Mouse (Mus musculus) hindbrain, embryonic 13.5 days (tissue): Measurements from ENCODE around the gene Il9. TPM values are rescaled to one million over a fixed set of nuclear protein-coding genes. Genes with fewer than 3 reads are reported as not detected.

Source experiments
- ATAC-seq: fragments of 200-750 bp; cut with Nextera tagmentation; 2 replicates; pipeline ENCODE4 v1.8.0; 2017; ENCODE audit warnings: moderate TSS enrichment; ENCODE audit not compliant: low FRiP score
- H3K27ac ChIP-seq: fragments of 300-500 bp; sonication (generic); 2 replicates; pipeline ENCODE4 v1.5.1; 2015; ENCODE audit warnings: inconsistent platforms, mild to moderate bottlenecking, moderate library complexity
- H3K27me3 ChIP-seq: fragments of 300-500 bp; sonication (generic); 2 replicates; pipeline ENCODE4 v1.6.1; 2015; ENCODE audit warnings: mild to moderate bottlenecking, inconsistent platforms
- H3K36me3 ChIP-seq: fragments of 300-500 bp; sonication (generic); 2 replicates; pipeline ENCODE4 v1.6.1; 2015; ENCODE audit warnings: mild to moderate bottlenecking, inconsistent platforms
- H3K4me1 ChIP-seq: fragments of 300-500 bp; sonication (generic); replicated peaks from 2 replicates; pipeline ENCODE4 v1.6.1; 2015; ENCODE audit warnings: inconsistent platforms
- H3K4me2 ChIP-seq: fragments of 300-500 bp; sonication (generic); 2 replicates; pipeline ENCODE4 v1.6.1; 2015; ENCODE audit warnings: inconsistent platforms, mild to moderate bottlenecking, moderate library complexity
- H3K4me3 ChIP-seq: fragments of 300-500 bp; sonication (generic); 2 replicates; pipeline ENCODE4 v1.5.1; 2015; ENCODE audit warnings: mild to moderate bottlenecking, inconsistent platforms
- H3K9ac ChIP-seq: fragments of 300-500 bp; sonication (generic); 2 replicates; pipeline ENCODE4 v1.6.1; 2015; ENCODE audit warnings: mild to moderate bottlenecking, inconsistent platforms
- H3K9me3 ChIP-seq: fragments of 300-500 bp; sonication (generic); 2 replicates; pipeline ENCODE4 v1.6.1; 2016; ENCODE audit warnings: inconsistent platforms
- WGBS: fragments of 180-500 bp; shearing (Covaris S2); methylation state at CpG from one replicate; pipeline ENCODE4 v1.1.7; 2015; 5-methylcytosine and 5-hydroxymethylcytosine counted together
- polyA plus RNA-seq: library from polyadenylated mRNA; unstranded; fragments of >200 nt; fragmentation: Nextera tagmentation; extraction: Ambion mirVana; gene quantifications from 2 replicates; pipeline ENCODE4 v1.2.1, GENCODE M21; 2015

Gene Il9
- polyA plus RNA-seq, 1 experiment from 2014 or later: not detected

DNA sequence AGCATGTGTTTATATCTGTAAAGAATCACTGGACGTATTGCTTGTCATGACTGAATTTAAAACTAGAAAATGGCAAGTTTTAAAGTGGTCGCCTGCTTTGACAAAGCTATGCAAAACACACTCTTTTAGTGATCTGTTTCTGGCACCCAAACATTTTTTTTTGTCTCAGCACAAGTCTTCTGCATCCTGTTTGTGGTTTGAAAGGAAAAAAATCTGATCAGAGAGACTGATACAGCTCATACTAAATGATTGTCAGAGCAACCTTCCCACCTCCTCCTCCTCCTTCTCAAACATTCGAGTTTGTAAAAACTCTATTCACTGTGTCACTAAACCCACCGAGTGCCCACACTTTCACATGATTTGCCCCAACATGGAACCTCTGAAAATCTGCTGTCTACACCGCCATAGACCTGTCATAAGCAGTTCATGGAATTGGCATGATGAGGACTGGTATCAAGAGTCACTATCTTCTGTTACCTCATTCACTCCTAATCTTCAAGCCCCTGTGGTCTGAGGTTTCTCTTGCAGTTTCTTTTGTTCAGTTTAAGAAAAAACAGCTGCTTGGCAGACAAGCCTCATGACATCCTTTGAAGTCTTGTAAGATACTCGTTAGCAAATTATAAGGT is 24.9 kb upstream of the Il9 start:
- WGBS: 88% methylated on average over 6 of the region's 6 CpGs
- Histone ChIP-seq H3K9me3 (no peaks in the 10 kb centered on the region), H3K4me3 (no peak overlapping the region), H3K36me3 (no peaks in the 10 kb centered on the region), H3K4me2 (no peak overlapping the region), H3K4me1 (no peaks in the 10 kb centered on the region), H3K27ac (no peak overlapping the region), H3K9ac (no peak overlapping the region), H3K27me3 (no peaks in the 10 kb centered on the region)
- no peak for ATAC-seq

- 77% methylated on average over 6 of the region's 6 CpGs for WGBS
- ATAC-seq: no peak
- Histone ChIP-seq H3K4me3 (no peak overlapping the region), H3K4me2 (no peak overlapping the region), H3K36me3 (no peaks in the 10 kb centered on the region), H3K27ac (no peak overlapping the region), H3K9me3 (no peaks in the 10 kb centered on the region), H3K27me3 (no peaks in the 10 kb centered on the region), H3K9ac (no peak overlapping the region), H3K4me1 (no peaks in the 10 kb centered on the region)
Observed at GRCm38 (mm10) chr13:56501866-56502420, 19.9 kb upstream of the Il9 start.

GRCm38 (mm10) chr13:56500636-56501035 is 18.6 kb upstream of the Il9 start:
- Histone ChIP-seq H3K4me2 (no peak overlapping the region), H3K9me3 (no peaks in the 10 kb centered on the region), H3K36me3 (no peaks in the 10 kb centered on the region), H3K4me3 (no peak overlapping the region), H3K27ac (no peak overlapping the region), H3K27me3 (no peaks in the 10 kb centered on the region), H3K4me1 (no peaks in the 10 kb centered on the region), H3K9ac (no peak overlapping the region)
- ATAC-seq: no peak
- 88% methylated on average over 8 of the region's 8 CpGs for WGBS

- H3K4me3 ChIP-seq: no peak overlapping the region
- H3K27me3 ChIP-seq: no peaks in the 10 kb centered on the region
- H3K36me3 ChIP-seq: no peaks in the 10 kb centered on the region
- 85% methylated on average over 3 of the region's 3 CpGs for WGBS
- H3K9me3 ChIP-seq: no peaks in the 10 kb centered on the region
- no peak overlapping the region for H3K27ac ChIP-seq
- no peak for ATAC-seq
- no peak overlapping the region for H3K9ac ChIP-seq
- no peaks in the 10 kb centered on the region for H3K4me1 ChIP-seq
- H3K4me2 ChIP-seq: no peak overlapping the region
Observed at GRCm38 (mm10) chr13:56500132-56500531, 18.1 kb upstream of the Il9 start.

GRCm38 (mm10) chr13:56494440-56494839 is 12.4 kb upstream of the Il9 start:
- no peak overlapping the region for H3K4me3 ChIP-seq
- 37% methylated on average over 3 of the region's 3 CpGs for WGBS

GRCm38 (mm10) chr13:56488012-56488411 is 6.0 kb upstream of the Il9 start:
- Histone ChIP-seq H3K27ac (no peak overlapping the region), H3K27me3 (no peaks in the 10 kb centered on the region), H3K36me3 (no peaks in the 10 kb centered on the region), H3K4me3 (no peak overlapping the region), H3K9ac (no peak overlapping the region), H3K4me2 (no peak overlapping the region), H3K9me3 (no peaks in the 10 kb centered on the region), H3K4me1 (no peaks in the 10 kb centered on the region)
- ATAC-seq: no peak
- 80% methylated on average over 5 of the region's 5 CpGs for WGBS

More at GRCm38 (mm10) chr13:56494440-56494839, 12.4 kb upstream of the Il9 start:
- H3K4me1 ChIP-seq: no peaks in the 10 kb centered on the region
- no peaks in the 10 kb centered on the region for H3K36me3 ChIP-seq
- no peaks in the 10 kb centered on the region for H3K27me3 ChIP-seq
- no peaks in the 10 kb centered on the region for H3K9me3 ChIP-seq
- H3K9ac ChIP-seq: no peak overlapping the region
- no peak overlapping the region for H3K27ac ChIP-seq
- no peak overlapping the region for H3K4me2 ChIP-seq
- ATAC-seq: no peak

DNA sequence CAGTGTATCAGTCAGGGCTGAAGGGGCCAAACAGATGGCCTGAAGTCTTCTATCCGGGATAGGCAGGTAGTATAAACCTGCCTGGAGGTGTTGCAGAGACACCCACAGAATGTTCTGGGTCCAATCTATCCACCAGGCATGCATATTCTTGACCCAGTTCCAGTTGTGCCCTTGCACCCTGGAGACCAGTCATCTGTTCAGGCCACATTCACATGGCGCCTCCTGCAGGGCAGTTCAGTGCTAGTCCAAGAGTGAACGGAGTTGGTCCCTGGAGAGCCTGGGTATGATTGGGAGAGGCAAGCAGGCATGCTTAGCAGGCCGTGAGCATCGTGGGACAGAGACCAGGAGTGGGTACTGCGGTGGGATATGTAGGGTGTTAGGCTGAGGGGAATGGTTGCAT is 4.0 kb downstream of the Il9 start:
- no peak for ATAC-seq
- Histone ChIP-seq H3K4me1 (0 out of 2 replicates have a peak, but pooled peaks cover 7% of the 10 kb centered on the region), H3K4me2 (no peak overlapping the region), H3K27me3 (0 out of 2 replicates have a peak, but pooled peaks cover 3% of the 10 kb centered on the region), H3K27ac (no peak overlapping the region), H3K9ac (no peak overlapping the region), H3K4me3 (no peak overlapping the region), H3K36me3 (no peaks in the 10 kb centered on the region), H3K9me3 (no peaks in the 10 kb centered on the region)
- 78% methylated on average over 6 of the region's 6 CpGs for WGBS

DNA sequence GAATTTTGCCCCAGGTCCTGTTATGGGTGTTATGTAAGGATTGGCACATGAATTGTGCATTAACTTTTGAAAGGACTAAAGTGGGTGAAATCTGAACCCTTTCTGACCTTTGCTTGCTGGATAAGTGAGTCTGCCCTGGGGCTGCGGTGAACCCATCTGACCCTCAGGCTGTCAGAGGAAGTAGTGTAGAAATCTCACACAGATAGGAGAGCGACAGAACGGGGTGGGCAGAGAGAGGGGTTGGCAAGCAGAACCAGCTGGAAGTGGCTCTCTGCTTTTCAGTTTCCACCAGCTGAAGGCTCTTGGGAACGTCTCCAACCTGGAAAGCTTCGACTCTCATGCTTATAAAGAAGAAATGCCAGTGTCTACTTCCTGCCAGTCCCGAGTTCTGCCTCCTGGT is 4.8 kb downstream of the Il9 start:
- H3K4me1 ChIP-seq: 0 out of 2 replicates have a peak, but pooled peaks cover 7% of the 10 kb centered on the region
- ATAC-seq: no peak
- no peak overlapping the region for H3K4me2 ChIP-seq
- H3K9ac ChIP-seq: no peak overlapping the region
- no peaks in the 10 kb centered on the region for H3K36me3 ChIP-seq
- 0 out of 2 replicates have a peak, but pooled peaks cover 3% of the 10 kb centered on the region for H3K27me3 ChIP-seq
- WGBS: 56% methylated on average over 6 of the region's 6 CpGs
- H3K4me3 ChIP-seq: no peak overlapping the region
- H3K9me3 ChIP-seq: no peaks in the 10 kb centered on the region
- H3K27ac ChIP-seq: no peak overlapping the region

DNA sequence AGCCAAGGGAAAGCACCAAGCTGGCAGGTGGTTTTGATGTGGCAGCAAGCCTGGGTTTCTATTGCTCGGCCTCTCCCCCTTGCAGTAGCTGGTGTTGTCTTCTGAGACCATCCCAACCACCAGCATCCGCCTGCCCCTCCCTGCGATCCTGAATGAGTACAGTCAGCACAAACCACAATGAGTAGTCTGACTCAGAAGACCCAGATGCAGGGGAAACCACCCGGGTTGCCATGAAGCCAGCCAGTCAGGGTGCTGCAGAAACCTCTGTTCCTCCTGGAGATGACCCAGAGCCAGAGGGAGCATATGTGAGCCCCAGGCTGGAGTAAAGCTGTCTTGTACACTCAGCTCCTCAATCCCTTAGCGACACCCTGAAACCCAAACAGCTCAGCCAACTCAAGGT is 5.3 kb downstream of the Il9 start:
- Histone ChIP-seq H3K4me1 (0 out of 2 replicates have a peak, but pooled peaks cover 7% of the 10 kb centered on the region), H3K9me3 (no peaks in the 10 kb centered on the region), H3K4me3 (no peak overlapping the region), H3K27me3 (0 out of 2 replicates have a peak, but pooled peaks cover 3% of the 10 kb centered on the region), H3K27ac (no peak overlapping the region), H3K36me3 (no peaks in the 10 kb centered on the region), H3K9ac (no peak overlapping the region), H3K4me2 (no peak overlapping the region)
- no peak for ATAC-seq
- WGBS: 77% methylated on average over 5 of the region's 5 CpGs

DNA sequence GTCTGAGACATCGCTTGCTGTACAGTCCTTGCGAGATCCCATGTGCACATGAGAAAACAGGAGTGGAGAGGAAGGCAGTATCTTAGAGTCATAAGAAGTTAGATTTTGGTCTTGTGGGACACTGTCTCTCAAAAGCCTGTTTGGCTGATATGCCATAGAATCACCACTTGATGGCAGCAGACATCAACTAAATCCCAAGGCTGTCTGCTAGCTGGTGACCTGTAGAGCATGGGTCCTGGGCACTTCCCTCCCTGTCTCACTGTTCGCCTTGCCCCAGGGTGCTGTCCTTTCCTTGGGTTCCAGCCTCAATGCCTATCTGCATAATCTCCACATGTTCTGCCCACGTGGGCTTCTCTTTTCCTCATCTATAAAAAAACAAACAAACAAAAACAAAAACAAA is 6.7 kb downstream of the Il9 start:
- 29% methylated on average over 4 of the region's 4 CpGs for WGBS
- Histone ChIP-seq H3K4me1 (peaks cover 11% of the 10 kb centered on the region; the same call in 1 of the 2 replicates), H3K27ac (no peak overlapping the region), H3K9me3 (no peaks in the 10 kb centered on the region), H3K4me3 (no peak overlapping the region), H3K27me3 (0 out of 2 replicates have a peak, but pooled peaks cover 3% of the 10 kb centered on the region), H3K9ac (no peak overlapping the region), H3K4me2 (no peak overlapping the region), H3K36me3 (no peaks in the 10 kb centered on the region)
- ATAC-seq: peak; percentile 69

GRCm38 (mm10) chr13:56472661-56473060 is 9.4 kb downstream of the Il9 start:
- Histone ChIP-seq H3K4me3 (no peak overlapping the region), H3K9ac (no peak overlapping the region), H3K36me3 (no peaks in the 10 kb centered on the region), H3K27ac (no peak overlapping the region), H3K9me3 (no peaks in the 10 kb centered on the region), H3K27me3 (0 out of 2 replicates have a peak, but pooled peaks cover 3% of the 10 kb centered on the region), H3K4me2 (no peak overlapping the region), H3K4me1 (peaks cover 11% of the 10 kb centered on the region; the same call in 1 of the 2 replicates)
- ATAC-seq: no peak
- 95% methylated on average over 9 of the region's 9 CpGs for WGBS

DNA sequence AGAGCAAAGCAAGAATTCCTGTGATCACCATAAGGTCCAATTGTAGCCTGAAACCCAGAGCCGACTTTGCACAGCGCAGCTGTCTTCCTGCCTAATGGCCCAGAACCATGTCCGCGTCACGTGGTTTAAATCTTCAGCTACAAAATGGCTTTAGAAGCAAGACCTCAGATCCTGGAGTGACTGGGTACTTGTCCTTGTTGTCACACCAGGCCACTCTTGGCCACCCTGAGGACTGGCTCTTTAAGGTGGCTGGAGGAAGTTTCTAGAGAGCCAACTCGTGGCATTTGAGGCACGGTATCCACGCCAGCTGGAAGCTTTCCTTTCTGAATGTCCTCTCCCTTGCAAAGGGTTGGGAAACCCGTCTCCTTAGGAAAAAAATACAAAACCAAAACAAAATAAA is 10.1 kb downstream of the Il9 start:
- 73% methylated on average over 9 of the region's 9 CpGs for WGBS

DNA sequence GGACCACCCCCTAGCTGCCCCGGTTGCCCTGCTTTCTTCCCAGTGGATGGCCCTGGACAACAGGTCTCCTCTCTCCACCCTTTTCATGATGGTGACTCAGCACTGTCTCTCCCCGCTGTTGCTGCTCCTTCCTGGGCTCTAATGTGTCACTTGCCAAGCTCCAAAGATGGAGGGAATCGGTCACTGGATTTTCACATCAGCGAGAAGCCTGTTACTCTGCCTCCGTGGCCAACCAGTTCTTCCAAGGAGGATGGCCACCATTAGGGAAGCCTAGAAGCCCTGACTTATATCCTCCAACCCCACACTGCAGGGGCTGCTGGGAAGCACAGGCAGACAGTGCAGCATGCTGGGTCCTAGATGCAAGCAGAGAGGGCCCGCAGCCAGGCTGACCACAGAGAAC is 10.8 kb downstream of the Il9 start:
- 93% methylated on average over 6 of the region's 6 CpGs for WGBS

More for the DNA sequence above, 10.1 kb downstream of the Il9 start:
- Histone ChIP-seq H3K4me3 (no peak overlapping the region), H3K36me3 (no peaks in the 10 kb centered on the region), H3K9ac (no peak overlapping the region), H3K4me2 (no peak overlapping the region), H3K4me1 (peaks cover 8% of the 10 kb centered on the region; the same call in 1 of the 2 replicates), H3K27ac (no peak overlapping the region), H3K9me3 (no peaks in the 10 kb centered on the region), H3K27me3 (0 out of 2 replicates have a peak, but pooled peaks cover 3% of the 10 kb centered on the region)
- no peak for ATAC-seq

More for the DNA sequence above, 10.8 kb downstream of the Il9 start:
- no peak for ATAC-seq
- H3K4me2 ChIP-seq: no peak overlapping the region
- H3K27ac ChIP-seq: 0 out of 2 replicates have a peak overlapping the region, but pooled peaks have one; percentile 12
- H3K4me1 ChIP-seq: peaks cover 8% of the 10 kb centered on the region; the same call in 1 of the 2 replicates
- no peaks in the 10 kb centered on the region for H3K9me3 ChIP-seq
- H3K4me3 ChIP-seq: no peak overlapping the region
- H3K9ac ChIP-seq: no peak overlapping the region
- no peaks in the 10 kb centered on the region for H3K36me3 ChIP-seq
- H3K27me3 ChIP-seq: 0 out of 2 replicates have a peak, but pooled peaks cover 3% of the 10 kb centered on the region
